Mouse (Mus musculus) gastrocnemius, postnatal 25 days (tissue): ENCODE data around the gene Prss36. TPM values are rescaled to one million over a fixed set of nuclear protein-coding genes. Genes with fewer than 3 reads are reported as not detected.
A peak's percentile ranks its signal among the peaks of the same experiment; 100 is the strongest.
"Not testable (repeated sequence)": the region's sequence is repeated elsewhere in the genome, so short reads cannot be mapped to it uniquely, and the experiment has no call there.

Experiments
- DNase-seq: peaks from one replicate; pipeline ENCODE4 v3.0.0; 2022
- long read RNA-seq, 2 experiments: library from polyadenylated mRNA; stranded (forward); transcript quantifications; one replicate each; pipeline ENCODE4 v2.0.0; 2021
- total RNA-seq, 2 experiments: library from RNA; stranded (reverse); gene quantifications; 1 replicate in 1 of 2; 2 replicates in 1 of 2; pipeline ENCODE4 v1.2.3; 2021

Gene Prss36
- 1 to 10 TPM; 4.4 to 6.1 TPM for total RNA-seq
- long read RNA-seq, experiment 1, partial matches to known transcripts = 0 of 13 reads
- long read RNA-seq, experiment 1, other reads (novel, unspliced or antisense) = 9 of 13 reads
- long read RNA-seq, experiment 2, partial matches to known transcripts = 0 of 6 reads
- long read RNA-seq, experiment 2, other reads (novel, unspliced or antisense) = 4 of 6 reads

DNA sequence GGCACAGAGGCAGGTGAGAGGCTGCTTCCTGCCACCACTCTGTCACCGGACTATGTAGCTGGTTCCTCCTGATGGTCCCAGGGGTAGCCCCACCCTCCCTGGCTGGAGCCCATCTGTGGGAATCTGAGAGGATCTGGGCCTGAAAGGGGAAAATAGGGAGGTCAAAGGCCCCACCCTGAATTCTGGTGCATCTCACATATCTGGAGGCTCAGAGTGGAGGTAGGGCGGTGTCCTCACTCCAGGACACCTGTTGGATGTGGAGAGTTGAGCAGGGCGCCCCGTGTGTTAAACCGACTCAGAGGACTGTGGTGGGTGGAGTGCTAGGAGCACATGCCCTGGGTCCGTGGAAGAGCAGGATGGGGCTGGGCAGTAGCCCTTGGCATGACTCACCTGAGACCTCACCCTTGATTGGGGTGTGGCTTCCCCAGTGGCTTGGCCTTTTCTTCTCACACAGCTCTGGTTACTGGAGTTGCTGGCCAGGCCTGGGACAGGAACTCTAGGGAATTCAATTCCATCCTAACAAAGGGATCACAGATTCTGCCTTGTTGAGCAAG is at the start of gene Prss36:
Gene Prss36, minus strand, starts transcription at position 256 of the 554 bp plus-strand sequence.
- DNase-seq = no peak

DNA sequence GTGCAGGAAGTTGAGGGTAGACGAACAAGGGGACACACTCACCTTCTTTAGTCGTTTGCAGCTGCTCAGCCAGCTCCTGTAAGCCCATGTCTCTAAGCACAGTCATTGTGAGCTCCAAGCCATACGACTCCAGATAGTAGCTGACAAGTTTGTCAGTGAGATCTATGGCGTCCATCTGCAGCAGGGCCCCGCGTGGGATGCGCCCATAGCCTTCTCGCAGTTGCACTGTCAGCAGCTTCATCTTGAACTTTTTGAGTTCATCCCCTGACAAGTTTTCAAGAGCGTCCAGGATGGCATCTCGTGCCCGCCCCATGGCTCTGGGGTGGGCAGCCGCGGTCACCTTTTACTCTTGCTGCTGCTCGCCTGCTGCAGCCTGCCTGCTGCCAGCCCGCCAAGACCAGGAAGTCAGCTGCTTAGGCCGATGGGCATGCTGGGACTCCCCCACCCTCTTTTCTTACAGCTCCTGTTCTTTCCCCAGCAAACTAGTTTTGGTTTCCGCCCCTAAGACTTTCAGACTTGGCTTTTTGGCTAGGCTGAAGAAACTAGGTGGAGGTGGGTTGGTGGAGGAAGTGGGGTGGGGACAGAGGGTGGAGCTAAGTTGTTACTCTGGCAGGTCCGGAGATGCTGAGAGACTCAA is 46.9 kb upstream of the Prss36 start, which contains the start of gene Pycard:
Gene Pycard, minus strand, starts transcription at position 527 of the 637 bp plus-strand sequence.
- DNase-seq = peak; percentile 54

DNA sequence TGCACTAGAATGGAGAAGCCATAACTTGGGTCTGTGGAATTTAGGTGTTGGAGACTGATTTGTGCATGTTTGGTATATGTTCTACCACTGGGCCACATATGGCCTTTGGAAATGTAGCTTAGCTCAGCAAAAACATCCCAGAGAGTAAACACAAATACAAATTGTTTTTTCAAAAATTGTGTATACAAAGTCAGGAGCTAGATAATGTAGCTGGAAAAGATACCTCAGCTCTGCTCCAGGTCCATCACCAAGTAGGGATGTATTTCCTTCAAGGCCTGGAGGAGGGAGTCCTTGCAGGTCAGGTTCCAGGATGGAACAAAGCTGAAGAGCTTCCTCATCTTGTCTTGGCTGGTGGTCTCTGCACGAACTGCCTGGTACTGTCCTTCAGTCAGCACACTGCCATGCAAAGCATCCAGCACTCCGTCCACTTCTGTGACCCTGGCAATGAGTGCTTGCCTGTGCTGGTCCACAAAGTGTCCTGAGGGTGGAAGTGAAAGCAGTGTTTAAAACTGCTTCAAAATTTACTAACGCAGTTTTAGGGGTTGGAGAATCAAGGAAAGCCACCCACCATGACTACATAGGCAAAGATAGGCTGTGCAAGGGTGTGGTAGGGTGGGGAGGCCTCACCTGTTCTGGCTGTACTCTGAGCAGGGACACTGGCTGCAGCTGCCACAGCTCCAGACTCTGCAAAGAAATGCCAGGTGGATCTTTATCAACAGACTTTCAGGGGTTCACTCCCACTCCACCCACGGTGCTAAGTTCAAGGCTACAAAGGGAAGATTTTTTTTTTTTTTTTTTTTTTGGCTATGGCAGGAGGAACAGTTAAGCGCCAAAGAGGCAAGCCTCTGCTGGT is 46.2 kb upstream of the Prss36 start:
- no peak for DNase-seq

DNA sequence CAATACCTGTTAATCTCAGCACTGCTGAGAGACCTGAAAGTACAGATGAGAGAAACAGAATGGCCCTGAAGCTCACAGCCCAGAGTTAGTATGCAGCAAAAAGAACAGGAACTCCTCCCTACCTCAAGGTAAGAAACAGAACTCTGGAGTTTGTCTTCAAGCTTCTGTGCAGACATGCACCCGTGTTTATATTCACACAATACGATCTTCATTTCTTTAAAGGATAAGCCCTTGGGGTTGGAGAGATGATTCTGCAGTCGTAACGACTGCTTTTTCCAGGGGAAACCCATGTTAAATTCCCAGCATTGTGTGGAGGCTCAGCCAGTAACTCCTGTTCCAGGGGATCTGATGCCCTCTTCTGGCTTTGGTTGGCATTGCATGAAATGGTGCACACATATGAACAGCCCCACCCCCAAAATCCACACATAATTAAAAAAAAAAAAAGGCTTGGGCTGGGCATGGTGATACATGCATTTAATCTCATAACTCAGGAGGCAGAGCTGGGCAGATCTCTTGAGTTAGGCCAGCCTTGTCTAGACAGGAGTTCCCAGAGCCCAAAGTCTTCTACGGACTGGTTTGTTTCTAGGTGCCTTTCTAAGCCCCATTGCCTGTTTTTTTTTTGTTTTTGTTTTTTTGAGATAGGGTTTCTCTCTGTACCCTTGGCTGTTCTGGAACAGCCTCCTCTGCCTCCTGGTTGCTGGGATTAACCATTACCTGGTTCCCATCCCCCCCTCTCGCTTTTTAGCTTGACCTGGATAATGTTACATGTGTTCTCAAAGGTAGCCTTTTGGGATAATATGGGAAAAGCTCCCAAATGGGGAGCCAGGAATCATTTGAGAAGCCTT is 45.3 kb upstream of the Prss36 start:
- peak; percentile 33 for DNase-seq

DNA sequence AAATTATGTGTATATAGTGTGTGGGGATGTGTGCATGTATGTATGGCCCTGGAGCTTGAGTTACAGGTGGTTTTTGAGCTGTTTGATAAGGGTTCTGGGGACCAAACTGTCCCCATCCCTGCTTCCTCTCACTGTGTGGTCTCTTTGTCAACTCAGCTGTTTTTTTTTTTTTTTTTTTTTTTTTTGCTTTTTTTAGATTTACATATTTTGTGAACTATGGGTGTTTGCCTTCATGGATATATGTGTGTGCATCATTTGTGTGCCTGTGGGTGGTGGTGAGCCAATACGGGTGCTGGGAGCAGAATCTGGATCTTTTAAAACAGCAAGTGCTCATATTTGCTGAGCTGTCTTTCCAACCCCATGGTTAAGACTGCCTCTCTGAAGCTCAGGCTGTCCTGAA is 42.4 kb upstream of the Prss36 start:
- no peak for DNase-seq

DNA sequence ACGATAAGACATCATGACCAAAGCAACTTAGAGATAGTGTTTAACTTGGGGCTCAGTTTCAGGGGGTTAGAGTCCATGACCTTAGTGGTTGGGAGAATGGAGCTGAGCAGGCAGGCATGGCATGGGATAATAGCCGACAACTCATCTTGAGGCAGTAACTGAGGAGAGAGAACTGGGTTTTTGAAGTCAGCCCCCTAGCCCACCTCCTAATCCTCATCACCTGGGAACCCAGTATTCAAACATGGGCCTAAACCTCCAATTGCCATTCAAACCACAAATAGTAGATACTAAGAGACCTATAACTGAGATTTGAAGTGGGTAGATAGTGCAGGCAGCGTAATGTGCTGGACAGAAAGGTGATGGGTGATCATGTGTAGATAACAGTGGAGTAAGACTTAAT is 34.1 kb upstream of the Prss36 start:
- no peak for DNase-seq

DNA sequence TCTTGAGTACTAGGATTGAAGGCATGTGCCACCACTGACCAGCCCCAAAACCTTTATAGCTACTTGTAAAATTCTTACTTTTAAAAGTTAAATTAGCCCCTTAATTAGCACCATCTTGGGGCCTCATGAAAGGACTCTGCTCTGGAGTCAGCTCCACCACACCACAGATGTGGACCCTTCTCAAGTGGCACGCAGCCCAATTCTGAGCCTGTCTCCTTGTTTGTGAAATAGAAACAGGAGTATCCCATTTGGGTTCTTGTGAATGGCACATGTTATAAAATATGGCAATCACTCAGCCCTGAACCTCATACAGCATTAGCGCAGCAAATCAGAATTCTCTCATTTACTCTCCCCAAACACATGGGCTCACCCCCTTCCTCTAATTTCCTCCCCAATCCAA is 32.3 kb upstream of the Prss36 start:
- no peak for DNase-seq

DNA sequence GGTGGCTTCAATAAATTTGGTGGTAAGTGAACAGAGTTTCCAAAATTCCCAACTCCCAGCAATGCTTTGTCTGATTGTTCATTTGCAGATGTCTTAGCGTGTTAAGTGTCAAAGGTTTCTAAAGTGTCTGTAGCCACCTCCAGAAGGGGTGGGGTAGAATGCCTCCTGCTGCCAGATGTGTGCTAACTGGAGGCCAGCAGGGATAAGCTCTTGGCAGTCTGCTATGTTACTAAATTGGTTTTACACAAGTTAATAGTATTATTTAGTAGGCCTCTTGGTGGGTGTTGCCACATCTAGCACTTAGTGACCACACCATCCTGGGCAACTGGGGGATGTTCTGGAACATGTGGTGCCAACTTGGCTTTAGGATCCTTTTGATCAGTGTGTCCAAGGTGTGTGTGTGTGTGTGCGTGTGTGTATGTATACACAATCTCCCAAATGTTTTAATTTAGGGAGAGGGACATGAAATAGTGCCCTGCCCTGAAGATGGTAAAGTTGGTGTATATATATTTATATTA is 27.9 kb upstream of the Prss36 start:
- DNase-seq = peak; percentile 15

DNA sequence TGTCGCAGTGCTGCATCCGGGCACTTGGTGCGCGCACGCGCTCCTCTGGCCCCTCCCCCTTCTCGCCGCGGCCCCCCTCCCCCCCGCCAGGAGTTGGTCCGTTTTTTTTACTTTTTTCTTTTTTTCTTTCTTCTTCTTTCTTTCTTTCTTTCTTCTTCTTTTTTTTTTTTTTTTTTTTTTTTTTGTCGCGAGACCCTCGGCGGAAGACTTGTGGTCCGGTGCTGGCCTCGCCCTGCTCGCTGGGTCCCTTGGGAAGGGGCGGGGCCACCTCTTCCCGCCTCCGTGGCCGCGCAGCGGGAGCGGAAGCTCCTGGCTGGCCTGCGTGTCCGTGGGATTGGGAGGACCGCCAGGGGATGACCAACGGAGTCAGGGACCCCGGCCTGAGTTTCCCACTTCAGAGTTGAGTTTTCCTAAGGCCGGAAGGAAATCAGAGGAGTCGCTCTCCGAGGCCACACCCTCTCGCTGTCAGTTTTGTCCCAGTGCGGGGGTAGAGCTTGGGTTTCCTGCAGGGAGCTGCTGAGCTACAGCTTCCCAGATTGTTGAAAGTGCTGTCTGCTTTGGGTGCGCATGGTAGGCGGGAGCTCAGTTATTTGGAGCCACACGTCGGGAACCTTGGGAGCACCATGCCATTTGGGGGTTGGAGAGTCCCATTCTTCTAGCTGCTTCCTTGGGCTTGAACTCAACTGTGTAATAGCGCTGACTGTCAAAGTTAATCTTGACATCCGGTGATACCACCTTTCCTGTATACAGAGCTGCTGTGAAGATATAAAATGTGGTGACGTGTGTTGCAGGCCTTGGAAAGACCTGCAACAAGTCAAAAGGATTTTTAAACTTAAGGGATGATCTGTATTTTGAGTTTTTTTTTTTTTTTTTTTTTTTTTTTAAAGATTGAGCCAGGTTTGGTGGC is 21.6 kb upstream of the Prss36 start:
- DNase-seq = peak; percentile 80

DNA sequence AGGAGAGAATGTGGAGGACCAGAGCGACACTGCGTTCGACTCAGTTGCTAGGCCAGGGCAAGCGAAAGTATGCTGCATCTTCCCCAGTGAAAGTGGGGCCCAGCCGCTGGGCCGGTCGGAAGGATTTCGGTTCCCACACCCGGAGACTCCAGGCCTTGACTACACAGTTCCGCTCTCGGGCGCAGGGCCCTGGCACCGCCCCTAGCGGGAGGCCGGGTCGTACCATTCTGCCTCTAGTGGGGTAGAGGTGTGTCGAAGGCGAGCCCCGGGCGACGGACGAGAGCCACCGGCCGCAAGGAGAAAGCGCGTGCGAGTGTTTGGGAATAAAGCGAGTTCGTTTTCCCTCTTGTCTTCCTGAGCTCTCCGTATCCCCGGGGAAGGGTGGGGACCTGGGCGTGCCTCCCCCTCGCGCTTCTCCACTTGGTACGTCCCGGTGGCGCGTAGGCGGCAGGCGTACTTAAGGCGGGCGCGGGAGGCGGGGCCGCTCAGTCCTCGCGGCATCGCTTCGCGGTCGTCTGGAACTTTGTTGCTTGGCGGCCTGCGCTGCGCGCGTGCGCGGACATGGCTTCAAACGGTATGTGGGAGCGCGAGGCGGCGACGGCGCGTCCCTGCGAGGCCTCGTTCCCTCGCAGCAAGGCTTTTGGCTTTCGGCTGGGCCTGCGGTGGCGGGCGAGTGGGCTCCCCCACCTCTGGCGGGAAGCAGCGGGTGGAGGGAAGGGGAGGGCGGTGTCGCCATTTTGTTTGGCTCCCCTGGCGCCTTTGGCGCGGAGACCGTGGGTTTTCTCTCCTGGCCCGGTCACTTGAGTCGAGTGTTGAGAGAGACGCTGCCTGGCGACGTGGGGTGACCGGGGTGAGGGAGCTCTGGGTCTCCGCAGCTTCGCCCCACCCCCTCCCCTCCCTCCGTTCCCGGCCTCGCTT is 20.7 kb upstream of the Prss36 start, which contains the start of gene Fus:
Gene Fus, plus strand, starts transcription at position 454 of the 918 bp plus-strand sequence.
- DNase-seq = peak; percentile 91

DNA sequence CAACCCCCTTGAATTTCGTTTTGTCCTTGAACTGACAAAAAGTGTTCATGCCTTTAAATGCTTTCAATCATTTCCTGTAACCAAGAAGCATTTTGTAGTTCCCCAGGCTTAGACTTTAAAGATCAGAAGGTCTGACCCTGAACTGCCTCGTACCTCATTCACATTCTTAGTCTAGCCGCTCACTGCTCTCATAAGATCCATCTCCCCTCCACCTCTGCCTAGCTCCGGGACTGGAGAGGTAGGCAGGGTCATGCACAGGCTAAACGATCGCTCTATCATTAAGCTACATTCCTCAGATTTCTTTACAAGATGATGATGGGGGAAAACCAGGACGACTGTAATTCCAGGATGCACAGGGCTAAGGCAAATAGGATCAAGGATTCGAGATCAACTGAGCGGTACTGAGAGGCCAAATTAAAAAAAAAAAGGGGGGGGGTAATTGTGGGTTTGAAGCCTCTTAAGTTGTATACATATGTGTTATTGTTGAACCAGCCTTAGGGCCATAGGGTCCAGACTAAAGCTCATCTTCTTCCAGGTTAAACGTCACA is 19.9 kb upstream of the Prss36 start:
- no peak for DNase-seq

DNA sequence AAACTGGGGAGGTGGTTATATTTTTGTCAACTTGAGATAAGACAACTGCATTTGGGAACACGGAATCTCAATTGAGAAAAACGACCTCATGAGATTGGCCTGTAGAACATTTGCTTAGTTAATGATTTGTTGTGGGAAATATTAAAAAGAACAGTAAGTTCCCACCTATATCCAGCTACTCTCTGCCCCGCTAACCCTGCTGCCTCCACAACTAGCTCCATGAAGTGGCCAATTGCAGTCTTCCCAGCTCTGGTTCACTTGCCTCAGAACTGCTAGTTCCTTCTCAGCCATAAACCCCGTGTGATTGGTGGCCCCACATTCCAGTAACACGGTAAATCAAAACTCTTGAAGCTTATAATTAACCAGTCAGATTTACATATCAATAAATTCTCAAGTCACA is 12.8 kb upstream of the Prss36 start:
- DNase-seq = no peak

DNA sequence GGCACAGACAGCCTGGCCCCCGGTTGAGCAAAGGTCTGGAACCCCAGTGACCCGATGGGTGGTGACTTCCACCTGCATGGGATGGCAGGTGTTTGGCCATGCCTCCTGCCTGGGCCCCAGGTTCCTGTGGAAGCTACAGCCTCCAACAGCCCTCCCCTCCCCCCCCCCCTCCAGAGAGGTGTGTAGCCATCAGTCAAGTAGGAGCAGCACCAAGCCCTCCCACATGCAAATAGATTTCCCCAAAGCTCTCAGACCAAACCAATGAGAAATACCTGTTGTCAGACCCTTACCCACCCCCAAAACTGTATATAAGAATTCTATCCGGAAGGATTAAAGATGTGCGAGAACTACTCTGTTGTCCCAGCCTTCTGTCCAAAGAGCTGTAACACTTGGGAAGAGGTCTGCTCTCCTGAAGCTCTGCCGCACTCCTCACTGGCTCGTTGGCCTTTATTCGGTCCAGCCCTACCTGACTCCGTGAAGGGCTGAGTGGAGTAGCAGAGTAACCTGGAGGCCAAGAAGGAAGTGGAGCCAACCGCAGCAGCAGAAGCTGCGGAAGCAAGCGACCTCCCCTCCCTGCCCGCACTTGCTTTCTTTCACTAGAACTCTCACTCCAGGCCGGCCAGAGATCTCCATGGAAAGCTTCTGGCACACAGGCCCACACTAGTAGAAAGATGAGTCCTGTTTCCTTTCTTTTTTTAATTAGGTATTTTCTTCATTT is 6.5 kb upstream of the Prss36 start:
- DNase-seq = no peak

DNA sequence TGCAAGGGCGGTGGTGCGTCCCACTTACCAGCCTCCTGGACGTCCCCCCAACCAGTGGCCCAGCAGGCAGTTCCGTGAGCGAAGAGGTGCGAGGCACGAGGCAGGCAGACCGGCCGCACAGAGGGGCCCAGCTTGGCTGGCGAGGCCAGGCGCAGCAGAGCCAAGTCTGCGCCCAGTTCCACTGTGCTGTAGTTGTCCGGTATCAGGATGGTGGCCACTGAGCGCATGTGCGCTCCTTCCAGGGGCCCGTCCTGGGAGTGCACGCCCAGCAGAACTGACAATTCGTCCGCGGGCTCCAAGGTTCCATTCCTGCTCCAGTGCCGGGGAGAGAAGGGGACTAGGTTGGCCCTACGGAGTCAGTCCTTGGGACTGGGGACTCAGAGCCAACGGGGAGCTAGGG is 1.9 kb downstream of the Prss36 start:
- no peak for DNase-seq

DNA sequence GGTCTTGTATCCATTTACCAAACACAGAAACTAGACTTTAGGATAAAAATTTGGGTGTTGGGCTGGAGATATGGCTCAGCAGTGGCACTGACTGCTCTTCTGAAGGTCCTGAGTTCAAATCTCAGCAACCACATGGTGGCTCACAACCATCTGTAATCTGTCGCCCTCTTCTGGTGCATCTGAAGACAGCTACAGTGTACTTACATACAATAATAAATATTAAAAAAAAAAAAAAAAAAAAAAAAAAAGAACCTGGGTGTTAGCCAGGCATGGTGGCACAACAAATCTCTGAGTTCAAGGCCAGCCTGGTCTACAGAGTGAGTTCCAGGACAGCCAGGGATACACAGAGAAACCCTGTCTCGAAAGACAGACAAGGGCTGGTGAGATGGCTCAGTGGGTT is 4.4 kb downstream of the Prss36 start:
- DNase-seq = not testable (repeated sequence)

DNA sequence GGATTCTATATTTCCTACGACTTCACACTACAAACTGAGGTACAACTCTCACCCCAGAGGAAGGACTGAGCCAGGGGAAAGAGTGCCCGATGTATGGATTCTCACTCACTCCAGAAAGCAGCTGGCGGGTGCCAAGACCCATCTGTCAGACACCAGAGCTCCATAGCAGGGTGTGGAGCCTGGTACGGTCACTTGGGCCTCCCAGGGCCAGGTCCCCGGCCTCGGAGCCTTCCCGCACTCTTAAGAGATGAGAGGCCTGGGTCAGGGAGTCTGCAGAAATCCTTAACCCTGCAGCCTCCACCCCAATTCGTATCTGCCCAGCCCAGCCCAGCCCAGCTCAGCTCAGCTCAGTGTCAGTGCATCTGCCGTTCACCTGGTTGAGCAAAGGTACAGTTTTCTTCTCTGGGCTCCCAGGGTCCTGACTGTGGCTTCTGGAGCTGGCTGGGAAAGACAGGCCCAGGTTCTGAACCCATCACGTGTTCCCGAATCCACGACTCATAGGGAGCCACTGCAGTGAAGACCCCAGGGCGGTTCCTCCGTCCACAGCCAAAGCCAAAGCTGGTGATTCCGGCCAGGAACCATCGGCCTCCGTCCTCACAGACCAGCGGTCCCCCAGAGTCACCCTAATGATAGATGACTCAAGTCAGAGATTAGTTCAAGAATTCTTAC is 10.2 kb downstream of the Prss36 start:
- no peak for DNase-seq

DNA sequence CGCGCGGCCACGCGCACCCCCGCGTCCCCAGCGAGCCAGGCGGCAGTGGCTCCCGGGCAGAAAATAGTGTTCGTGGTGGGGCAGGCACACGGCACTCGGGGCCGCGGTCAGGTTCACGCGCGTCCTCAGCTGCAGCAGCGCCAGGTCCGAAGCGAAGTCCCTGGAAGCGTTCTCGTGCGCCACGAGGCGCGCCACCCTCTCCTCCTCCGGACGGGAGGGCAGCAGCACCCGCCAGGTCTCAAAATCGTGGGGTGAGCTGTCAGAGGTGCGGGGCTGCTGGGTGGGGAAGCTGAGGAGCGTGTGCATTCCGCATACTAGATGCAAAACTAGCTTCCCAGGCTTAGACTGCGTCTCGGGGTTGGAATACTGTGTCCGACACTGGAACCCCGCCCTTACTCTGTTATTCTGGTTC is 10.8 kb downstream of the Prss36 start:
- no peak for DNase-seq
